Mouse (Mus musculus) G1E (cell line): Measurements from ENCODE around the gene St6gal1.

Source experiments
- CTCF ChIP-seq: IDR thresholded peaks from 2 replicates; pipeline ENCODE4 v1.5.1; 2012; ENCODE audit warnings: low read depth, low read length, inconsistent platforms, mixed read lengths
- GATA1 ChIP-seq: IDR thresholded peaks from 2 replicates; pipeline ENCODE4 v1.6.1; 2012; ENCODE audit warnings: borderline replicate concordance, low read length, inconsistent platforms, mixed read lengths
- TAL1 ChIP-seq: conservative IDR thresholded peaks from 2 replicates; pipeline ENCODE4 v1.6.1; 2012; ENCODE audit warnings: low read depth, low read length, inconsistent platforms, mixed read lengths

GRCm38 (mm10) chr16:23374938-23375337 is 150.4 kb downstream of the St6gal1 start:
- TF ChIP-seq GATA1: no peak
- TF ChIP-seq CTCF: no peak
- no peak for TF ChIP-seq TAL1
